Mouse (Mus musculus): Measurements from ENCODE around the gene Xntrpc.

DNA sequence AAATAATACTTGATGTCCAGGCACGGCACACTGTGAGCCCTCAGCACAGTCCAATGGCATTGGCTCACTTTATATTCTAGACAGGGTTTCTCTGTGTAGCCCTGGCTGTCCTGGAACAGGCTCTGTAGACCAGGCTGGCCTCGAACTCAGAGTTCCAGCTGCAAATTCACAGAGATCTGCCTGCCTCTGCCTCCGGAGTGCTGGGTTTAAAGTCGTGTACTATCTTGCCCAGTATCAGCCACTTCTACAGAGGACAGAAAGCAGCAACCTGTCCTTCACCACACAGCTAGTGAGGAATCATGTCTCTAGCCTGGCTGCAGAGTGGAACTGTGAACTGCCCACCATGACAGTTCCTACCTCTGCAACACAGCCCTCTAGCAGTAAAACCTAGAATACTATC lies 44.2 kb downstream of the Xntrpc start:
- TF ChIP-seq EP300 (optimal IDR thresholded peaks at IDR 0.05) (no peak), CTCF (IDR thresholded peaks at IDR 0.05; ENCODE audit: low read depth) (no peak)
